Mouse (Mus musculus): ENCODE results near the gene Stam.

The Stam gene

DNA sequence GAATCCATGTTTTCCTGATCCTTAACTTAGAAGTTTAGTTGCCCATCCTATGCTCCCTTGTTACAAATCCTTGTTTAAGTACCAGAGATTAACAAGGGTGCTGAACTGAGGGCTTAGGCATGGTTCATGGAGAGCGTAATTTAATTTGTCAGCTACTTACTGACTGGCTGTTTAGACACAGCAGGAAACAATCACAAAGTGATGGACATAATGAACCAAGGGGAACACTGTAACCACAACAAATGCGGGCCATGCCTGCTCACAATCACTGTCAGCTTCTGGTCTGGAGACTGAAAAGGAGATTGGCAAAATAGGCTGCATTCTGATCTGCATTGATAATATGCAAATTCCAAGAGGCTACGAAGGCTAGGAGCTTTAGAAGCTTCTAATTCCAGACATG, 53.7 kb downstream of the Stam start:
- no peak for DNase-seq

DNA sequence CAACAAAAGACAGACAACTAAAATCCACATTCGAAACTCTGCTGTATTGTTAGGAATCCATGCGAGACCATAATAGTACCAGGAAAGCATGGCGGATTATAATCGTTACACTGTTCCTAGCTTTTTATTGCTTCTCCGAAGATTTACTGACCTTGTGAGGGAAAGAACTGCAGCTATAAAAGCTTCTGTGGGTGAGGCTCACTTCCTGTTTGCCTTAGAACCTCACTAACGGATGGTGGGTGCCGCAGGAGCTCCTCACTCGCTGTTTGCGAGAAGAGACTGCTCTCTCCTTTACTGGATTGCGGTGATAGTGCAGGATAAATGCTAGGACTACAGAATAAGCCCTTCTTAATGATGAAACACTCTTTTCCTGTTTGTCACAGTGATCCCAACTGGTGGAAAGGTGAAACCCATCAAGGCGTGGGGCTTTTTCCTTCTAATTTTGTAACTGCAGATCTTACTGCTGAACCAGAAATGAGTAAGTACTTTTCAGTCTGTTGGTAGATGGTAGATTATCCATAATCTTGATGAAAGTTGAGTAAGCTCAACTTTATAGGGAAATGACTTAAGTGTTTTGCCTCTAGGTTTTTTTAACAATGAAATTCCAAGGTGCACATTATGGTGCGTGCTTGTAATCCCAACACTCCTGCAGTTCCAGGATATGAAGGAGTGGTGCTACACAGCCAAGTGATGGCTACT, 56.9 kb downstream of the Stam start:
- peak; percentile 24 for DNase-seq

DNA sequence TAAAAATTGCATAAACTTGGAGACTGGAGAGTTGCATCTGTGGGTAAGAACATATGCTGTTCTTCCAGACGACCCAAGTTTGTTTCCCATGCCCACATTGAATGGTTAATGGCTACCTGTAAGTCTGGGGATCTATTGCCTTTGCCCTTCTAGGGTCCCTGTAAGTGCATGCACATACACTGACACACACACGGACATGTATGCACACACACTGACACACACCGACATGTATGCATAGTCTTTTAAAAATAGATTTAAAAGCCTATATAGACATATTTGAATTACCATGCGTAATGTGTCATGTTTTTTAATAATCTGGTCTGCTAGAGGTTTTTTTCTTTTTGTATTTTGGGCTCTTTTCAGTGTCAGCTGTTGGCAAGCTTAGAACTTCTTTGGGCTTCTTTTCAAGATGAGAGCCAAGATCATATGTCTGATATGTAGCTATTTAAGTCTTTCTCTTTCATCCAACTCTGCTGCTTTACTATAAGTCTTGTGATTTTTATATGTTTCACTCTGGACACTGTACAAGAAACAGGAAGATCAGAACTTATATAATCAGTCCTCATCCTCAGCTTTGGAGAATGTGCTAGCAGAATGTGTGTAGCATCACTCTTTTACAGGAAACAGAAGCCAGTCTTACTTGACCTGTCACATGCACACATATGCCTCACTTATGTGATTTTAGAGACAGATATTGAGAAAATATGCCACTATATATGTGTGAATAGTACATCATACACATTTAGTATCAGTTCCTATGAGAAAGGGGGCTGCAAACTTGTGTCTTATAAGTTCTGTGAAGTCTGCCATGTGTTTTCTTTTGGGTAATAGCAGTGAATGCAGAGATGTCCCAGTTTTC, 58.8 kb downstream of the Stam start:
- DNase-seq = no peak

DNA sequence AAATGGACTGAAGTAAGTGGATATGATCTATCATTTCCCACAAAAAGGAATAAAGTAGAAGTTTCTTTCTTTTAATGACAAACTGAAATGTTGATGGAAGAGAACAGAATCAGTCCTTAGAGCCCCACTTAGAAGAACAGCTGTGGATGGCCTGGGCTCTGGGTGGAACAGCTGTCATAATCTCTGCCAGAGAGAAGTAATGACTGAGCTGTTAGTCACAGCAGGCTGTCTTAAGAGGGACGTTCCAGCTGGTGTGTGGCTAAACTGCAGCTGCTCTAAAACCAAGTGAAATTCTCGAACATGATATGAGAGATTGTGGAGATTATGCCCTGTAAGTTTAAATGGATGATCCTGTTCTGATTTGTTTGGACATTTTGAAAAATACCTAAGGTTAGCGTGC, 63.0 kb downstream of the Stam start:
- DNase-seq = peak; percentile 29

DNA sequence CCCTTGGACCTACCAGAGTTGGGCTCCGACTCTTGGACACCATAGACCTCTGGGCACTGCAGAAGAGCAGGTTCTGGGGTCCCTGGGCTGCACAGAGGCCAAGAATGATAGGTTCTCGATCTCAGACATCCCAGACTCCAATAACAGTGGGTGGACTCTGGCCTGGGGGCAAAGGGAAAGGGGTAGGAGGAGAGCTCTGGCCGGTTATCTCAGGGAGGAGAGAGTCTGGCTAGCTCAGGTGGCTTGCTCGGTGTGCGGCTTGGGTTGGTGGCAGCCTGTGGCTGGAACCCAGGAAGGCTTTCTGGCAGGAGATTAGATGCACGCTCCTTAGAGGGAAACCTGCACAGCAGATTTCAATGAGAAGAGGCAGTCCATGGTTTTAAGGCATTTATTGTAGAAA, 65.7 kb downstream of the Stam start:
- no peak for DNase-seq

DNA sequence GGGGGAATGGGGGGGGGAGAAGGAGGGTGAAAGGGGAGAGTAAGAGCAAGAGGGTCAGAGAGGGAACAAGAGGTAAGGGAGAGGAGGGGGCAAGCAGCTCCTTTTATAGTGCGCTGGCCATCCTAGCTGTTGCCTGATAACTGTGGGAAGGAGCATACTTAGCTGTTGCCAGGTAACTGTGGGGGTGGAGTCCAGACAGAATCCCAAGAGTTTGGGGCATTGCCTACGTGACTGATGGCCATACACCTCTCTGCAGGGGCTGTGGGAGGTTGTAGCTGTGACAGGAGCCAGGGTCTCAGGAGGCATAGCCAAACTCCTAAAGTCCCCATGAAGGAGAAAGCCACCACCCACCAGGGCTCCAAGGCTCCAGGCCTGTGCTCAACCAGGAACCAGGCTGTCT, 66.1 kb downstream of the Stam start:
- DNase-seq = no peak

DNA sequence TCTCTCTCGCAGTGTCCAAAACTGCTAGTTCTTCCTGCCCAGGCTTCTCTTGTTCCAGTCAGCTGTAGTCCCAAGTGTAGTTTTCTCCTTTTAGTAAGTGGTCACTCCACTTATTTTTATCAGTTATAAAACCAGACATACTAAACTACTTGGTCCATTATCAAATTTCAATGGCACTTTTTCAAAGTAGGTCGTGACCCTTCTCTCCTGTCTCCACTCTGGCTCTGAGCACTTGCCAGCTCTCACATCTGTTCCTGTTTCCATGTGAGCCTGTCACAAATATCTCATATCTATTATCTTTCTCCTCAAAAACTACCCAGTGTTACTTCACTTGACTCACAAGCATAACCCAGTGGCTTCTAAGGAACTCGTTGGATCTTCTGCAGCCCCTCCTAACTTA, 71.4 kb downstream of the Stam start:
- DNase-seq = peak; percentile 25

DNA sequence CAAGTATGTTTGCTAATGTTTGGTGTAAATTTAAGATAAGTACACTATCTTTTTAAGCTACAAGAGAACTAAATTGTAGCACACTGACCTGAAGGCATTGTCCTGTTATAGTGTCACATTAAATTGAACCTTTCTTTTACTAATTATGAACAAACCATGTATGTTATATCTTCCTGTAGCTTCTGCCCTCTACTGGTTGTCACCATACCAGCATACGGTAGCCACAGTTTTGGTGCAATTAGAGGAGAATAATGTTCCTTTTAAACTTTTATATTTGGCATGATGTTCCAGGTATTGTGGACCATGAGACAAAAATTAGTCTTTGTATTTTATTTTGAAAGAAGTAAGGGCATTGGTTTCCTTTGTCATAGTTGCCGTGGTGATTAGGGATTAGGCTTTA, 73.0 kb downstream of the Stam start:
- peak; percentile 25 for DNase-seq

DNA sequence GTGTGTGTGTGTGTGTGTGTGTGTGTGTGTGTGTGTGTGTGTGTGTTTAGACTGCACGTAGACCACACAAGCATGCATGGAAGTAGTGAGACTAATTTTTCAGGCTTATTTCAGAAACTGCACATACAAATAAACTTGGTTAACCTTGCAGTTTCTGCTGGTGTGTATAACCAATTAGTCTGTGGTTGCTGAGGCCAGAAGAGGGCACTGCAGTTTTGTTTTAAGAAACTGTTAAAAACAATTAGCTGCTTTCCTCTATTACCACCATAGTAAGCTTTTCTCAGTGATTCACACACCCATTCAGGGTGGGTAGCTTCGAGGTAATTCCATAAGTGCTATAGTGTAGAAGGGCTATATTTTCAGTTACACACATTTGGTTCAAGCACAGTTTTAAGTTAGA, 76.9 kb downstream of the Stam start:
- peak; percentile 16 for DNase-seq

DNA sequence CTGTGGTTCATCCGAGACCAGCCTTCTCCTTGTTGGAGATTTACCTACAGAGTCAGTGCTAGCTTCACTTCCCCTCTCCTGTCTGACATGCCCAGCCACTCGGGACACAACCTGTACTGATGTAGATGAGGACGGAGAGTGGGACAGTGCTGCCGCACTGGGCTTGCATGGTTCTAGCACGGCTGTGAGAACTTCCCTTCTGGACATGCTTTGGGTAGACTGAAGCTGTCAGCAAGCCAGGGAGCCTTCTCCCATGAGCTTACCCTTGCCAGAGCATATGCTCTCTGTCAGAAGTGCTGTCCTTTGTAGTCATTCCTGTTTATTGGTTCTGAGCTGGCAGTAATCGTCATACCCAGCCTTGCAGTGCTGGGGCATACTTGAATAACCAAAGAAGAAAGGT, 78.0 kb downstream of the Stam start:
- DNase-seq = no peak

DNA sequence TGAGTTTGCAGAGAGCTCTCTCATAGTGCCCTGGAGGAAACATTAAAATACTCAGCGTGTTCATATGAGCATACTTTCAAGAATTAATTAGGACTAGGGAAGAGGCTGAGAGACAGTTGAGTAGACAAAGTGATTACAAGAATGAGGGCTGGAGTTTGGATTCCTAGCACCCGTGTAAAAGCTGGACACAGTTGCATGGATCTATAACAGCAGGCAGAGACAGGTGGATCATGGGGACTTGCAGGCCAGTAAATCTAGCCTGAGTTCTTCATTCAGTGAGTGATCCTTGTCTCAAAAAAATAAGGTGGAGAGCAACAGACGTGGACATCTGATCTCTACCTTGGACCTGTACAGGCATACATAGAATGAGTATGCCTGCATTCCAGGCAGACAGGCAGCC, 85.1 kb downstream of the Stam start:
- no peak for DNase-seq

DNA sequence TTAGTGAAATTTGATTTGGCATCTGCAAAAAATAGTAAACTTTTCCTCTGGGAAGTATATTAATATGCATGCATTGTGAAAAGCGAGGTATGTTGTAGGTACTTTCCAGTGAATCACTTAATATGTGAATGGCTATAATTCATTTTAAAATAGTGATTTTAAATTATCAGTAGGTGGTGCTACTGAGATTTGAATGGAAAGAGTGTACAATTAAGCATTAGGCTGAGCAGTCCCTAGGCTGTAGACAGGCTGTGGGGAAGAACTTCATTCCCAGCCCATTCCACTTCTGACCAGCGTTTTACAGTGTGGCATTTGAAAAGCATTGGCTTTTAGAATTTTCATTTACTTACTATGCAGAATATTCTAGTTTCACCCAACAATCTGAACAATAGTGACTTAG, 85.9 kb downstream of the Stam start:
- DNase-seq = no peak

DNA sequence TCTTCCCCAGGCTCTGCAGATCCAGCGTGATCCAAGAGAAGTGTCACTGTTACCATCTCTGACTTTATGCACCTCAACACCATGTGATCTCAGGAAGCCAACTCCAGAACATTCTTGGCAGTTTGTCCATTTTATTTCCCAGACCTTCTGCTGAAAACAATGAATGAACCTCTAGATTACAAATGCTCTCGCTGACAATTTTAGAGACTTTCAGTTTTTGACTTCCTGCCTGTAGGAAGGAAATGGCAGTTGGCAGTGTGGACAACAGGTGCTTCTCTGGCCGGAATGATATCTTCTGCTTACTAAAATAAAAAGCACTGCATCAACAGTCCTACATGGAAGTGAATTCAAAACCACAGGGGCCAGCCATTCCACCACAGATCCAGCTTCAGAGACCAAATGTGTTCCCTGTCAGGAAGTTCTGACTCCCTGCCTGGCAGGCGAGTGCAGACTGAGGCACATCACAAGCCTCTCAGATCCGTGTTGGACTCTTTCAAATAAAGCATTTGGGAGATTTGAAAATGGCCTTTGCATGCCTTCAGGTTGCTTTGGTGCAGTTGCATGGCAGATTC, 90.6 kb downstream of the Stam start:
- DNase-seq = no peak

DNA sequence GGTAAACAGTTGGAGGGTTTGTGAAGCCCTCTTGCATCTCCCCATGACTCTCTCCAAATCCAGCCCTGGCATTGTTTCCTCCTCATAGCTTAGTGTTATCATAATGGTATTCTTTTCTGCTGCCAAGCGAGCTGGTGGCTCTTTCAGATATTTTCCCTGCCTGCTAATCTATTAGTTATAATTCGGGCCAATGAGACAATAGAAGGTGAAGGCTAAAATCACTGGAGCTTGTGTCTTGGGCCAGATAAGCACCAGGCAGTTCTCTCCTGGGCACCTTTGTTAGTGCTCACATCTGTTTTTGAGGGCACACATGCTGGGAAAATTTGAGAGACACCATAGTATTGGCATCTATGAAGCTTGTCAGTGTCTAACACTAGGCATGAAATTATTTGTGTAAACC, 91.2 kb downstream of the Stam start:
- DNase-seq = no peak

DNA sequence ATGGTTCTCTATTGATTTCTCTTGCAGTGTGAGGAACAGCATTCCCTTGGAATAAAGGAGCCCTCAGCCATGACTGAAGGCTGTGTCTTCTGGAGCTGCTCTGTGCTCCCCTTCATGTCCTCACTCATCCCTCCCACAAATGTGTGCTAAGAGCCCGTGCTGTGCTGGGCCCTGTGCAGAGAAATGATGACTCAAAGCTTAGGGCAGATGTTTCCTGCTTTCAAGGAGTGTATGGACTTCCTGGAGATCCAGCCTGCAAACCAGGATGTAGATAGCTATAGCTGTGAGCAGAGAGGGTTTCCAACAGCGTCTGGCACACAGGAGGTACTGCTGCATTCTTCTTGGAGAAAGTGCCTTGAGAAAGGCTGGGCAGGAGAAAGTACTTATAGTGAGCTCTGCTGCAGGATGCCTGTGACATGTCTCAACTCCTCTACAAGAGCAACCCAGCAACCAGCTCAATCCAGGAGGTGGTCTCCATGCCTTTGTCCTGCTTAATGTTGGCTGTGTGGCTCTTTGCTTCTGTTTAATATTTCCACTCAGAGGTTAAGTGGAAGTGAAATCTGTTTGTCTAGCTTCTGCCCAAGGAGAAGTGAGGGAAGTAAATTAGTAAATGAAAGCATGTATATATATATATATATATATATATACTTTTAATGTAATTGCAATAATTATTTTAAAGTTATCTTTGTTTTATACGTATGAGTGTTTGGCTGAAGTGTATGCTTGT, 91.9 kb downstream of the Stam start:
- DNase-seq = peak; percentile 19

DNA sequence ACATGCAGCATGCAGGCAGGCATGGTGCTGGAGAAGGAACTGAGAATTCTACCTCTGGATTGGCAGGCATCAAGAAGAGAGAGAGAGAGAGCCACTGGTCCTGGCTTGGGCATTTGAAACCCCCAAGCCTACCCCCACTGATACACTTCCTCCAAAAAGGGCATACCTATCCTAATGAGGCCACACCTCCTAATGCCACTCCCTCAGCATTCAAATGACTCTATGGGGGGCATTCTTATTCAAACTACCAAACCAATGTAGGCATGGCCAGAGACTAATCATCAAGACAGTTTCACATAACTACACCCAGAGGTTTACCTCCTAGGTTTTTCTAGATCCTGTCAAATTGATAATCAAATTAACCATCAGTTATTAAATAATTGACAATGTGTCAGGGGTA, 93.8 kb downstream of the Stam start:
- no peak for DNase-seq

DNA sequence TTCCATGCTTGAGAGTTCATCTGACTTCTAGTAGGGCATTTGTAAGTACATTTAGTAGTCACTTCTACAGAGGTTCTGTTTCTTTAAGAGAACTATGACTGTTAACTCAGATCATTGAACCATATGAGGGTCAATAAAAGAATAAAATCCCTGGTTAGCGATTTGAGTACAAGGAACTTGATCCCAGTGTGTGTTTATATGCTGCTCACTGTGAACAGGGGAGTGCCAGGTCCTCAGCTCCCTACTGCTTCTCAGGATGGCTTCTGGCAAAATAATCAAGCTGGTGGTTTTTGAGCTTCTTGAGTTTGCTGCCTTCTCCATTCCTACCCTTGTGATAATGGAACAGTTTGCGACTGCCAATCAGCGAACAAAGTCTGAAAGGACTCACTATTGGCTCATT, 100.4 kb downstream of the Stam start, which contains the start of gene Tmem236:
Gene Tmem236 (plus strand): TSS at position 190 of the 400 bp plus-strand sequence.
- no peak for DNase-seq

DNA sequence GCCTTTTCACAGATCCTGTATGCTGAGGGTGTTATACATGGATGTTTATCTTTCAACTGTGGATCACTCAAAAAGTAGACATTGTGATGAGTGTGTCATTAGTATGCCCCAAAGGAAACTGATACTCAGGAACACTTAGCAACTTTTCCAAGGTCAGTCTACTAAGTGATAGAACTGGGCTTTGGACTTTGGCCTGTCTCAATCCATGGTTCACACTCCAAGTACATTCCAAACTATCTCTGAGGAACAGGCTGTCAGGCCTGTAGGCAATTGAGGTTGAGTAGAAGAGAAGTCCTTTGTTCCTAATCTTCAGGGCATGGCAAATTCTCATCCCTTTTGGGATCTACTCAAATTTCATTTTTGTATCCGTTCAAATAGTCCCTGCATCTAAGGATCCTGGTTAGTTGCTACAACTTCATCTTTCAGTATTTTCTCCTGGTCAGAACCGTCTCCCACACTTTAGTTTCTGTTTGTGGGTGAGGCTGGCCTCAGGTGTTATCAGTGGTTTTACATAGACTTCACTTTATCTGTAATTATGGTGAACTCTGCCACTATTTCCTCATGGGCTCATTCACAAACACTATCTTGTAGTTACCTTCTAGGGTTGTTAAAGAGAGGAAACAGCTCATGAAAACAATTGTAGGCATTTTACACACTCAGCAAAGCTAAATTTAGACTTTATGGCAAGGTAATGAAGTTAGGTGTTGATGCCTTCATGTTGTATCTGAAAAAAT, 102.7 kb downstream of the Stam start:
- no peak for DNase-seq

DNA sequence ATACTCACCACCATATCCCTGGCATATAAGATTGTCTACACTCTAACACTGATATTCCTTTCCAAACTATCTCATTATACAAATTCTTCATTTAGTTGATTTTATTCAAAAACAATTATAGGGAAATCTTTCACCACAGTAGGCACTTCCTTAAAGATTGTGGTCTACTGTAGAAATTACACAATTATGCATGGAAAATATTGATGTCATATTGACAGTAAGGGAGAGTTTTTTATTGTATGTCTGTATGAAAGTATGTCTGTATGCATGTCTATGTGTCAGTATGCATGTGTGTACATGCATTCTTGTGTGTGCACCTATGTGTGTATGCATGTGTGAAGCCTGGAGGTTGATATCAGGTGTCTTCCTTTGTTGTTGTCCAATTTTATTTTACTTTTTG, 110.5 kb downstream of the Stam start:
- no peak for DNase-seq

DNA sequence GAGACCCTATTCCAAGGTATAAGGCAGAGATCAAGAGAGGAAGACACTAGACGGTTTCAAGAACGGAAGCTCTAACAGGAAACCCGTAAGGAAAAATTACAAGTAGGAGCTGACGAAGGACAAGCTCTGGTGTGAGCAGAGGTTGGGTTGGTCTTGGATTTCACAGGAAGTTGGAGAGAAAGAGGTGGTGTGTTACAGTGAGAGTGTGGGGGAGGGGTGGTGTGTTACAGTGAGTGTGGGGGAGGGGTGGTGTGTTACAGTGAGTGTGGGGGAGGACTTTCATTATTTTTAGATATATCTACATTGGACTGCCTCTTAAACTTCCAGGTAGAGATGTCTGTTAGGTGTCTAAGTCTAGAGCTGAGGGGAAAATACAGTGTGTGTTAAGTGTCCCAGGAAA, 116.8 kb downstream of the Stam start:
- DNase-seq = no peak

DNA sequence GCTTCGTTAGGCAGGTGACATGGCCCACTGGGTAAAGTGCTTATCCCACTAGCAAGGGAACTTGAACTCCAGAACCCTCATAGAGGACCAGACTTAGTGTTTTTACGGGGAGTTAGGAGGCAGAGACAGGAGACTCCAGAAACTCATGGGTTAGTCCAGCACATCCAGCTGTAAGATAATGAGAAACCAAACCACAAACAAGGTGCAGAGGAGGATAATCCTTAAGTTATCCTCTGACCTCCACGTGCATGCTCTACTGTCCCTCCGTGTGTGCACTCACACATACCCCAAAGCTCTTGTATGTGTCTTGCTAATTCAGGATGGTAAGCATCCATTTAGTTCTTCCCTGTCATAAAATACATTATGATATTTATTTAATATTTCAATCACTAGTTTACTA, 117.7 kb downstream of the Stam start:
- DNase-seq = no peak

DNA sequence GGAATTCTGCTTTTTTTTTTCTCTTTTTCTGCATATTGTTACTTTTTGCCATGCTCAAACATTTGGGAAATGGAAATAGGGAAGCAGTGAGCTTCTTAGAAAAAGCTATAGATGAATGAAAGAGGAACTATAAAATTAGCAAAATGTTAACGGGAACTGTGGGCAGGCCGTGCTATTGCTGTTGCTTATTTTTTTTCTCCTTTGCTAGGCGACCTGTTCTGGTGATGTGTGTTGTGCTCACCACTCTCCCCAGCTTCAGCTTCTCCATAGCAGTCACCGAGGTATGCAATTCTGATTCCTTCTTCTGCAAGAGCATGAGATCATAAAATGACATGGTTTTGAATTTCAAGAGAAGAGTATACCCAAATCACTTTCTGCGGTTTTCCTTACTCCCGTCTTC, 118.1 kb downstream of the Stam start:
- peak; percentile 60 for DNase-seq
